Mouse (Mus musculus): Measurements from ENCODE around the gene Sparc. TPM values are rescaled to one million over a fixed set of nuclear protein-coding genes. Genes with fewer than 3 reads are reported as not detected.

Sparc gene
- polyA plus RNA-seq, 1 experiment: 344 TPM

DNA sequence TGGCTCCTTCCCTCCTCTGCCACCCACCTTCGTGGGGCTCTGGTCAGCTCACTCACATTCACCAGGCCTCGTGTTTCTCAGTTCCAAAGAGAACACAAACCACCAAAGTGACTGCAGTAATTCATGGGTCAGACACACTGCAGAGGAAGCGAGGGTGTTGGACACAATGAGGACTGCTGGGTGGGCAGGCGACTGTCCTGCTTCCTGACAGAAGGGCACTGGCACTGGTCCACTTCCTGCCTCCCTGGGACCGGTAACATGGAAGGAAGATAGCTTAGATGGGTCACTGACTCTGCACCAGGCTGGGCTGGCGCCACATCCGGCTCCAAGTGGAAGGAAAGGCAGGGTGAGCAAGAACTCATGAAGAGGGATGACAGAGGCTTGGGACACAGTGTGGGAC lies 26.5 kb upstream of the Sparc start:
- no peak overlapping the region for H3K4me3 ChIP-seq (ENCODE audit: low read depth, low read length)
- TF ChIP-seq POLR2A (IDR thresholded peaks at IDR 0.05; ENCODE audit: insufficient read depth, low read length) (no peak), EP300 (IDR thresholded peaks at IDR 0.05; ENCODE audit: insufficient read depth, low read depth, low read length) (no peak), CTCF (IDR thresholded peaks at IDR 0.05; ENCODE audit: low read depth, low read length) (no peak)
- H3K27ac ChIP-seq (ENCODE audit: insufficient read depth, low read length): no peak overlapping the region
- peaks cover 37% of the 10 kb centered on the region for H3K36me3 ChIP-seq (ENCODE audit: control insufficient read depth, insufficient read depth, low read length, poor library complexity, severe bottlenecking)
- H3K4me1 ChIP-seq (ENCODE audit: control insufficient read depth, insufficient read depth, low read length): no peaks in the 10 kb centered on the region
- no peaks in the 10 kb centered on the region for H3K27me3 ChIP-seq (ENCODE audit: control insufficient read depth, insufficient read depth, low read length, poor library complexity, severe bottlenecking)
- no peak overlapping the region for H3K9ac ChIP-seq (ENCODE audit: low read depth, poor library complexity, severe bottlenecking)
- no peaks in the 10 kb centered on the region for H3K9me3 ChIP-seq (replicated peaks; ENCODE audit: control insufficient read depth, insufficient read depth, low read length, poor library complexity, severe bottlenecking)

DNA sequence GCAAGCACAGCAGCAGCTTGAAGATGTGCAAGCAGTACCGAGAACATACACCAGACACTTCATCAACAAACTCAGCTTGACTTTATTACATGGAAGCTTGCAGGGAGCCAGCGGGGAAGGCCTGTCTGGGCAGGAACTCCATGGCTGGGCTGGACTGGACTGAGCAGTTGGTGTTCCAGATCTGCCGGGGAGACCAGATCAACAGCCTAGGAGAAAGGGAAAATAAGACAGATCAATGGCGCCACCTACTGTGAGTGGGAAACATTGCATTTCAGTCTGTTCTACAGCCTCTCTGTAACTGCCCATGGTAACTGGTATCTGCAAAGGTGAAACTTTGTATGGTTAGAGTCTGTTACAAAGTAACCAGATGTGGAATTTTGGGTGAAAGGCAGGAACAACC lies 23.6 kb upstream of the Sparc start:
- TF ChIP-seq POLR2A (IDR thresholded peaks at IDR 0.05; ENCODE audit: insufficient read depth, low read length) (no peak), CTCF (IDR thresholded peaks at IDR 0.05; ENCODE audit: low read depth, low read length) (peak; percentile 53), EP300 (IDR thresholded peaks at IDR 0.05; ENCODE audit: insufficient read depth, low read depth, low read length) (no peak)
- H3K4me3 ChIP-seq (ENCODE audit: low read depth, low read length): no peak overlapping the region
- peaks cover 21% of the 10 kb centered on the region for H3K36me3 ChIP-seq (ENCODE audit: control insufficient read depth, insufficient read depth, low read length, poor library complexity, severe bottlenecking)
- H3K27ac ChIP-seq (ENCODE audit: insufficient read depth, low read length): 0 out of 2 replicates have a peak overlapping the region, but pooled peaks have one; percentile 3
- H3K27me3 ChIP-seq (ENCODE audit: control insufficient read depth, insufficient read depth, low read length, poor library complexity, severe bottlenecking): no peaks in the 10 kb centered on the region
- H3K9me3 ChIP-seq (replicated peaks; ENCODE audit: control insufficient read depth, insufficient read depth, low read length, poor library complexity, severe bottlenecking): no peaks in the 10 kb centered on the region
- no peak overlapping the region for H3K9ac ChIP-seq (ENCODE audit: low read depth, poor library complexity, severe bottlenecking)
- H3K4me1 ChIP-seq (ENCODE audit: control insufficient read depth, insufficient read depth, low read length): no peaks in the 10 kb centered on the region

GRCm38 (mm10) chr11:55444772-55445171 lies 21.8 kb upstream of the Sparc start:
- Histone ChIP-seq H3K27ac (ENCODE audit: insufficient read depth, low read length) (no peak overlapping the region), H3K4me3 (ENCODE audit: low read depth, low read length) (no peak overlapping the region), H3K36me3 (ENCODE audit: control insufficient read depth, insufficient read depth, low read length, poor library complexity, severe bottlenecking) (peaks cover 19% of the 10 kb centered on the region), H3K4me1 (ENCODE audit: control insufficient read depth, insufficient read depth, low read length) (peaks cover 3% of the 10 kb centered on the region), H3K9ac (ENCODE audit: low read depth, poor library complexity, severe bottlenecking) (no peak overlapping the region), H3K9me3 (replicated peaks; ENCODE audit: control insufficient read depth, insufficient read depth, low read length, poor library complexity, severe bottlenecking) (no peaks in the 10 kb centered on the region), H3K27me3 (ENCODE audit: control insufficient read depth, insufficient read depth, low read length, poor library complexity, severe bottlenecking) (no peaks in the 10 kb centered on the region)
- TF ChIP-seq POLR2A (IDR thresholded peaks at IDR 0.05; ENCODE audit: insufficient read depth, low read length): no peak
- TF ChIP-seq CTCF (IDR thresholded peaks at IDR 0.05; ENCODE audit: low read depth, low read length): peak; percentile 2
- TF ChIP-seq EP300 (IDR thresholded peaks at IDR 0.05; ENCODE audit: insufficient read depth, low read depth, low read length): no peak

- H3K9me3 ChIP-seq (replicated peaks; ENCODE audit: control insufficient read depth, insufficient read depth, low read length, poor library complexity, severe bottlenecking): no peaks in the 10 kb centered on the region
- H3K27ac ChIP-seq (ENCODE audit: insufficient read depth, low read length): no peak overlapping the region
- peaks cover 4% of the 10 kb centered on the region for H3K4me1 ChIP-seq (ENCODE audit: control insufficient read depth, insufficient read depth, low read length)
- no peak overlapping the region for H3K4me3 ChIP-seq (ENCODE audit: low read depth, low read length)
- no peaks in the 10 kb centered on the region for H3K27me3 ChIP-seq (ENCODE audit: control insufficient read depth, insufficient read depth, low read length, poor library complexity, severe bottlenecking)
- no peak overlapping the region for H3K9ac ChIP-seq (ENCODE audit: low read depth, poor library complexity, severe bottlenecking)
- peak; percentile 91 for TF ChIP-seq EP300 (IDR thresholded peaks at IDR 0.05; ENCODE audit: insufficient read depth, low read depth, low read length)
- no peak for TF ChIP-seq CTCF (IDR thresholded peaks at IDR 0.05; ENCODE audit: low read depth, low read length)
- TF ChIP-seq POLR2A (IDR thresholded peaks at IDR 0.05; ENCODE audit: insufficient read depth, low read length): no peak
- no peaks in the 10 kb centered on the region for H3K36me3 ChIP-seq (ENCODE audit: control insufficient read depth, insufficient read depth, low read length, poor library complexity, severe bottlenecking)
Measured at GRCm38 (mm10) chr11:55439718-55440117, 16.7 kb upstream of the Sparc start.

DNA sequence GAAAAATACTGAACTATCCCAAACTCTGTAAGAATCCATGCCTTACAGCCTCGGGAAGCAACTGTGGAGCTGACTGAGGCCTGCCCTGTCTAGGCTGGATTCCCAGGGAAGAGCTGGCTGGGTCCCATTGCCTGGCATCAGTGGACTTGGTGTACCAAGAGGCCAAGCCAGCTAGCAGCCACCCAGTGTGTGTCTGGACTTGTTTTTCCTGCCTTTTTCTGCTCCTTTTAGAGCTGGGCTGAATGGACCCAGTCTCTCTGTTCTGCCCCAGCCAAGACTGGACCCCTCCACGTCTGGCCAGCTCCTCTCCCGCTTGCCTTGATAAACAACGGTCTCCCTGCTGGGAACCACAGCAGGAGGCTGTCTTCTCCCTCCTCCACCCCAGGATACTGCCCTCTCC lies 15.0 kb upstream of the Sparc start:
- H3K9ac ChIP-seq (ENCODE audit: low read depth, poor library complexity, severe bottlenecking): no peak overlapping the region
- H3K27me3 ChIP-seq (ENCODE audit: control insufficient read depth, insufficient read depth, low read length, poor library complexity, severe bottlenecking): no peaks in the 10 kb centered on the region
- TF ChIP-seq EP300 (IDR thresholded peaks at IDR 0.05; ENCODE audit: insufficient read depth, low read depth, low read length) (no peak), CTCF (IDR thresholded peaks at IDR 0.05; ENCODE audit: low read depth, low read length) (no peak), POLR2A (IDR thresholded peaks at IDR 0.05; ENCODE audit: insufficient read depth, low read length) (no peak)
- peaks cover 4% of the 10 kb centered on the region for H3K4me1 ChIP-seq (ENCODE audit: control insufficient read depth, insufficient read depth, low read length)
- H3K36me3 ChIP-seq (ENCODE audit: control insufficient read depth, insufficient read depth, low read length, poor library complexity, severe bottlenecking): no peaks in the 10 kb centered on the region
- no peak overlapping the region for H3K27ac ChIP-seq (ENCODE audit: insufficient read depth, low read length)
- H3K9me3 ChIP-seq (replicated peaks; ENCODE audit: control insufficient read depth, insufficient read depth, low read length, poor library complexity, severe bottlenecking): no peaks in the 10 kb centered on the region
- no peak overlapping the region for H3K4me3 ChIP-seq (ENCODE audit: low read depth, low read length)

DNA sequence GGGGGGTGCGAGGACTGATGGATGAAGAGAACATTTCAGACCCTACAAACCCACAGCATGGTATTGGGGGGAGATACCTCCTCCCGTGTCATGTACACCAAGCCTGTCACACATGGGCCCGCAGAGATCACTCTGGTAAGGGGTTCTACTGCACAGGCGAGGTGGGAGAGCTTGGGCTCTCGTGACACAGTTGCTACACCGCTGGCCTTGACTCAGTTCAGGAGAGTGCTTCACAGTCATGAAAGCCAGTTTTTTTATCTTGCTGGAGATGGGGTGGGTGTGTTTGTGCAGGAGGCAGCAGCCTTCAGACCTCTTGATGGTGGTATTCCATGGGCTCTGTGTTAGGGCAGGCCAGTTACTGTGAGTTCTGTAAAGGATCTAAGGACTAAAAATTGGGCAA lies 13.1 kb upstream of the Sparc start:
- Histone ChIP-seq H3K27me3 (ENCODE audit: control insufficient read depth, insufficient read depth, low read length, poor library complexity, severe bottlenecking) (no peaks in the 10 kb centered on the region), H3K9me3 (replicated peaks; ENCODE audit: control insufficient read depth, insufficient read depth, low read length, poor library complexity, severe bottlenecking) (no peaks in the 10 kb centered on the region), H3K4me1 (ENCODE audit: control insufficient read depth, insufficient read depth, low read length) (peaks cover 3% of the 10 kb centered on the region), H3K9ac (ENCODE audit: low read depth, poor library complexity, severe bottlenecking) (no peak overlapping the region), H3K36me3 (ENCODE audit: control insufficient read depth, insufficient read depth, low read length, poor library complexity, severe bottlenecking) (no peaks in the 10 kb centered on the region), H3K4me3 (ENCODE audit: low read depth, low read length) (no peak overlapping the region), H3K27ac (ENCODE audit: insufficient read depth, low read length) (no peak overlapping the region)
- no peak for TF ChIP-seq CTCF (IDR thresholded peaks at IDR 0.05; ENCODE audit: low read depth, low read length)
